Comparison of ENCODE assay signal across 27 mouse cellular contexts in the genomic region with DNA sequence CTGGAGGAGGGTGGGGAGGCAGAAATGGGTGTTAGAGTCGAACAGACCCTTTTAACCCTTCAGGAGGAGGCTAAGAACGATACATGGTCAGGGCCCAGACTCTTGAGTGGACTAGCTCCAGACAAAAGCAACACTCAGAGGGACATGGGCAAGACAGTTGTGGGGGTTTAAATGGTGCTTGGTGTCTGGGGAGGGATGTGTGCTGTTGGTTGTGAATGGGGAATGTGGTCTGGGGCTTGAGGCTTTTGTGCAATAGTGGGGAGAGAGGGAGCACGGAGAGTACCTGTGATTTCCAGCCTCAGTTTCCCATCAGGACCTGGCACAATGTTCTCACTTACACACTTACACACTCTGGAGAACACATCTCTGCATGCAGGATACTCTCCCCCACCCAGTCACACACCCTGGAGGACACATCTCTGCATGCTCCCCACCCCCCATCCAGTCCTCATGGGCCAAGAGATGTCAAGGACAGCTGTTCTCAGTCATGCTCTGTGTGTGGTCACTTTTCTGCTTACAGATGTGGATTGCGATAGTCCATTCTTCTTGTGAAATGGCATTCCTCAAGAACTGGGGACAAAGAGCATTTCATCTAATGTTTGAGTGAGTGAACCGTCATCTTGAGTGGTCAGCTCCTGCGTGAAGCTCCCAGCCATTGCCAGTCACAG.
A peak's percentile ranks its signal among the peaks of the same experiment; 100 is the strongest.
DNase-seq lines count a peak whose midpoint lies in the region; ATAC-seq and TF ChIP-seq lines count a peak whose summit lies in the region.
"Had no signal": no experiment of that assay in that cellular context is flagged by ENCODE, and none has a peak within 500 bp of the region (broad histone marks: within the 10 kb centered on the region; RNA-seq: fewer than 3 reads in every experiment).

No protein-coding gene starts in this region.

- 72% methylated on average over 6 of the region's 6 CpGs for WGBS in kidney, embryonic 15.5 days
- 49% methylated on average over 6 of the region's 6 CpGs for WGBS in lung, postnatal 0 days
- 87% methylated on average over 6 of the region's 6 CpGs for WGBS in limb, embryonic 10.5 days
- WGBS in neural tube, embryonic 15.5 days = 81% methylated on average over 6 of the region's 6 CpGs

- no peaks in the 10 kb centered on the region for H3K9me3 ChIP-seq in kidney, embryonic 15.5 days (replicated peaks)
- no peaks in the 10 kb centered on the region for H3K9me3 ChIP-seq in lung, postnatal 0 days (ENCODE audit: low read length)
- H3K9me3 ChIP-seq in limb, embryonic 10.5 days (replicated peaks) = no peaks in the 10 kb centered on the region
- no peaks in the 10 kb centered on the region for H3K9me3 ChIP-seq in neural tube, embryonic 15.5 days (replicated peaks)
- H3K9me3 ChIP-seq: embryonic facial prominence, embryonic 13.5 days; forebrain, embryonic 10.5 days; forebrain, embryonic 15.5 days; heart, embryonic 12.5 days; limb, embryonic 15.5 days; liver, embryonic 13.5 days; midbrain, embryonic 13.5 days; neural tube, embryonic 13.5 days had no signal

- intact Hi-C loops in heart, postnatal 10 days (cut with DNase I) = no loop called here

- TF ChIP-seq CTCF in lung, postnatal 0 days (IDR thresholded peaks at IDR 0.05) = no peak

- H3K4me2 ChIP-seq in kidney, embryonic 15.5 days = no peak overlapping the region
- H3K4me2 ChIP-seq in lung, postnatal 0 days (replicated peaks; ENCODE audit: low read depth, low read length) = no peak overlapping the region
- no peak overlapping the region for H3K4me2 ChIP-seq in neural tube, embryonic 15.5 days
- H3K4me2 ChIP-seq: embryonic facial prominence, embryonic 13.5 days; forebrain, embryonic 15.5 days; heart, embryonic 12.5 days; hindbrain, embryonic 14.5 days; limb, embryonic 15.5 days; liver, embryonic 13.5 days; midbrain, embryonic 13.5 days; neural tube, embryonic 13.5 days had no signal

- no peak for ATAC-seq in kidney, embryonic 15.5 days (replicated peaks; ENCODE audit: low FRiP score)
- peak; percentile 90 for ATAC-seq in lung, postnatal 0 days
- ATAC-seq in neural tube, embryonic 15.5 days (ENCODE audit: low FRiP score) = no peak
- ATAC-seq: forebrain, embryonic 15.5 days; midbrain, embryonic 13.5 days had no signal

- TF ChIP-seq EP300 in lung, postnatal 0 days (IDR thresholded peaks at IDR 0.05) = peak; percentile 74

- H3K9ac ChIP-seq in kidney, embryonic 15.5 days = no peak overlapping the region
- no peak overlapping the region for H3K9ac ChIP-seq in lung, postnatal 0 days (replicated peaks; ENCODE audit: low read depth)
- H3K9ac ChIP-seq in neural tube, embryonic 15.5 days (replicated peaks) = no peak overlapping the region
- H3K9ac ChIP-seq: embryonic facial prominence, embryonic 13.5 days; forebrain, embryonic 15.5 days; heart, embryonic 12.5 days; hindbrain, embryonic 14.5 days; limb, embryonic 15.5 days; liver, embryonic 13.5 days; midbrain, embryonic 13.5 days; neural tube, embryonic 13.5 days had no signal

- no peaks in the 10 kb centered on the region for H3K27me3 ChIP-seq in kidney, embryonic 15.5 days
- H3K27me3 ChIP-seq in lung, postnatal 0 days (replicated peaks; ENCODE audit: insufficient read depth, low read length) = no peaks in the 10 kb centered on the region
- peaks cover 20% of the 10 kb centered on the region; the same call in 1 of the 2 replicates for H3K27me3 ChIP-seq in limb, embryonic 10.5 days (ENCODE audit: low read depth, poor library complexity, severe bottlenecking)
- peaks cover 5% of the 10 kb centered on the region; the same call in 1 of the 2 replicates for H3K27me3 ChIP-seq in neural tube, embryonic 15.5 days (replicated peaks)
- H3K27me3 ChIP-seq: embryonic facial prominence, embryonic 13.5 days; forebrain, embryonic 15.5 days; limb, embryonic 15.5 days; liver, embryonic 13.5 days; midbrain, embryonic 13.5 days; neural tube, embryonic 13.5 days had no signal

- DNase-seq in heart, adult 11 months = peak; percentile 75
- DNase-seq in heart, postnatal 10 days = no peak
- DNase-seq in kidney, postnatal 14 days = peak; percentile 29
- peak; percentile 77 for DNase-seq in lung, postnatal 0 days (ENCODE audit: low spot score)
- DNase-seq in lung, postnatal 4 days = peak; percentile 55 to 71
- DNase-seq in limb, embryonic 10.5 days (ENCODE audit: low spot score) = no peak
- DNase-seq: adrenal gland, postnatal 25 days; cerebellum, adult 11-12 months; cerebellum, postnatal 10 days; gastrocnemius, postnatal 25 days; heart, adult 2 months; kidney, postnatal 25 days; left cerebral cortex, postnatal 4 days; liver, embryonic 13.5 days; thymus, postnatal 14 days had no signal

- H3K4me3 ChIP-seq in kidney, embryonic 15.5 days (replicated peaks) = no peak overlapping the region
- H3K4me3 ChIP-seq in lung, postnatal 0 days (ENCODE audit: low read depth, low read length) = no peak overlapping the region
- no peak overlapping the region for H3K4me3 ChIP-seq in limb, embryonic 10.5 days
- H3K4me3 ChIP-seq in neural tube, embryonic 15.5 days (replicated peaks) = no peak overlapping the region
- H3K4me3 ChIP-seq: embryonic facial prominence, embryonic 13.5 days; forebrain, embryonic 10.5 days; forebrain, embryonic 15.5 days; heart, adult 2 months; heart, embryonic 12.5 days; limb, embryonic 15.5 days; liver, embryonic 13.5 days; midbrain, embryonic 13.5 days; neural tube, embryonic 13.5 days had no signal

- H3K4me1 ChIP-seq in kidney, embryonic 15.5 days = no peaks in the 10 kb centered on the region
- H3K4me1 ChIP-seq in lung, postnatal 0 days (ENCODE audit: insufficient read depth, low read depth, low read length) = no peaks in the 10 kb centered on the region
- H3K4me1 ChIP-seq in limb, embryonic 10.5 days = peaks cover 10% of the 10 kb centered on the region
- H3K4me1 ChIP-seq in neural tube, embryonic 15.5 days = peaks cover 5% of the 10 kb centered on the region; the same call in 1 of the 2 replicates
- H3K4me1 ChIP-seq: embryonic facial prominence, embryonic 13.5 days; forebrain, embryonic 10.5 days; forebrain, embryonic 15.5 days; heart, embryonic 12.5 days; limb, embryonic 15.5 days; liver, embryonic 13.5 days; midbrain, embryonic 13.5 days had no signal

- no peaks in the 10 kb centered on the region for H3K36me3 ChIP-seq in kidney, embryonic 15.5 days
- no peaks in the 10 kb centered on the region for H3K36me3 ChIP-seq in lung, postnatal 0 days (ENCODE audit: insufficient read depth, low read length)
- no peaks in the 10 kb centered on the region for H3K36me3 ChIP-seq in limb, embryonic 10.5 days
- no peaks in the 10 kb centered on the region for H3K36me3 ChIP-seq in neural tube, embryonic 15.5 days
- H3K36me3 ChIP-seq: embryonic facial prominence, embryonic 13.5 days; forebrain, embryonic 10.5 days; forebrain, embryonic 15.5 days; G1E; heart, embryonic 12.5 days; limb, embryonic 15.5 days; liver, embryonic 13.5 days; midbrain, embryonic 13.5 days; neural tube, embryonic 13.5 days had no signal

- no peak overlapping the region for H3K27ac ChIP-seq in kidney, embryonic 15.5 days
- H3K27ac ChIP-seq in lung, postnatal 0 days (ENCODE audit: low read length) = no peak overlapping the region
- H3K27ac ChIP-seq in limb, embryonic 10.5 days = no peak overlapping the region
- H3K27ac ChIP-seq in neural tube, embryonic 15.5 days (replicated peaks) = no peak overlapping the region
- H3K27ac ChIP-seq: embryonic facial prominence, embryonic 13.5 days; forebrain, embryonic 10.5 days; forebrain, embryonic 15.5 days; heart, adult 2 months; hindbrain, embryonic 14.5 days; limb, embryonic 15.5 days; liver, embryonic 13.5 days; macrophage; midbrain, embryonic 13.5 days; neural tube, embryonic 13.5 days had no signal

Comparison
In these comparisons a context has a peak if more than half of its experiments do, and no peak if none do; other contexts are left out.
1. DNase-seq: peak in heart, adult 11 months (single experiment), kidney, postnatal 14 days (single experiment), lung, postnatal 0 days (single experiment) and lung, postnatal 4 days (2 of 2); none in heart, postnatal 10 days (0 of 2) and limb, embryonic 10.5 days (single experiment).